Mouse (Mus musculus): ENCODE measurements around the gene Olfr487. TPM values are rescaled to one million over a fixed set of nuclear protein-coding genes. Genes with fewer than 3 reads are reported as not detected.
"Not testable (repeated sequence)": the region's sequence is repeated elsewhere in the genome, so short reads cannot be mapped to it uniquely, and the experiment has no call there.

Gene Olfr487
- not detected in 2 replicates for polyA plus RNA-seq (2014; fragmentation: Nextera tagmentation; extraction: Ambion mirVana)

- ATAC-seq (ENCODE audit: low FRiP score, low TSS enrichment); H3K4me3 ChIP-seq (replicated peaks; ENCODE audit: low read depth, low read length); H3K4me2 ChIP-seq (ENCODE audit: low read length); H3K36me3 ChIP-seq (ENCODE audit: control insufficient read depth, insufficient read depth, low read length); H3K9ac ChIP-seq (replicated peaks; ENCODE audit: low read length); H3K27ac ChIP-seq (replicated peaks; ENCODE audit: low read depth, low read length); DNase-seq; H3K27me3 ChIP-seq (ENCODE audit: control insufficient read depth, insufficient read depth, low read length); H3K4me1 ChIP-seq (ENCODE audit: control insufficient read depth, insufficient read depth, low read length); H3K9me3 ChIP-seq (ENCODE audit: control insufficient read depth, low read length): not testable (repeated sequence)
Observed at GRCm38 (mm10) chr7:108214536-108214935, at the start of gene Olfr487. Olfr487 (minus strand) TSS chr7:108214636.

- ATAC-seq (ENCODE audit: low FRiP score, low TSS enrichment): no peak
- H3K4me2 ChIP-seq (ENCODE audit: low read length): no peak within 1 kb of the TSS
- DNase-seq: no peak
Observed at GRCm38 (mm10) chr7:108258247-108258646, 43.8 kb upstream of the Olfr487 start, which contains the start of gene Olfr488. Olfr488 (minus strand) TSS chr7:108258347.

GRCm38 (mm10) chr7:108233551-108233950, 19.1 kb upstream of the Olfr487 start:
- Histone ChIP-seq H3K4me2 (ENCODE audit: low read length) (no peak overlapping the region), H3K9me3 (ENCODE audit: control insufficient read depth, low read length) (no peaks in the 10 kb centered on the region), H3K27ac (replicated peaks; ENCODE audit: low read depth, low read length) (no peak overlapping the region), H3K9ac (replicated peaks; ENCODE audit: low read length) (no peak overlapping the region), H3K4me1 (ENCODE audit: control insufficient read depth, insufficient read depth, low read length) (no peaks in the 10 kb centered on the region), H3K4me3 (replicated peaks; ENCODE audit: low read depth, low read length) (no peak overlapping the region), H3K27me3 (ENCODE audit: control insufficient read depth, insufficient read depth, low read length) (no peaks in the 10 kb centered on the region), H3K36me3 (ENCODE audit: control insufficient read depth, insufficient read depth, low read length) (no peaks in the 10 kb centered on the region)
- 77% methylated on average over 3 of the region's 3 CpGs for WGBS
- ATAC-seq (ENCODE audit: low FRiP score, low TSS enrichment) (no peak), DNase-seq (no peak)

More at GRCm38 (mm10) chr7:108258247-108258646, 43.8 kb upstream of the Olfr487 start, which contains the start of gene Olfr488:
- Histone ChIP-seq H3K36me3 (ENCODE audit: control insufficient read depth, insufficient read depth, low read length) (no peaks in the 10 kb centered on the region), H3K4me1 (ENCODE audit: control insufficient read depth, insufficient read depth, low read length) (no peaks in the 10 kb centered on the region), H3K27me3 (ENCODE audit: control insufficient read depth, insufficient read depth, low read length) (no peaks in the 10 kb centered on the region), H3K9ac (replicated peaks; ENCODE audit: low read length) (no peak within 1 kb of the TSS), H3K27ac (replicated peaks; ENCODE audit: low read depth, low read length) (no peak within 1 kb of the TSS), H3K9me3 (ENCODE audit: control insufficient read depth, low read length) (no peaks in the 10 kb centered on the region), H3K4me3 (replicated peaks; ENCODE audit: low read depth, low read length) (no peak within 1 kb of the TSS)

- Histone ChIP-seq H3K4me3 (replicated peaks; ENCODE audit: low read depth, low read length) (no peak overlapping the region), H3K27me3 (ENCODE audit: control insufficient read depth, insufficient read depth, low read length) (no peaks in the 10 kb centered on the region), H3K36me3 (ENCODE audit: control insufficient read depth, insufficient read depth, low read length) (no peaks in the 10 kb centered on the region), H3K9me3 (ENCODE audit: control insufficient read depth, low read length) (no peaks in the 10 kb centered on the region), H3K4me1 (ENCODE audit: control insufficient read depth, insufficient read depth, low read length) (no peaks in the 10 kb centered on the region), H3K27ac (replicated peaks; ENCODE audit: low read depth, low read length) (no peak overlapping the region), H3K4me2 (ENCODE audit: low read length) (no peak overlapping the region), H3K9ac (replicated peaks; ENCODE audit: low read length) (no peak overlapping the region)
- ATAC-seq (ENCODE audit: low FRiP score, low TSS enrichment) (no peak), DNase-seq (no peak)
- WGBS: 51% methylated on average over 6 of the region's 6 CpGs
Observed at GRCm38 (mm10) chr7:108196938-108197337, 17.5 kb downstream of the Olfr487 start.

GRCm38 (mm10) chr7:108196337-108196736, 18.1 kb downstream of the Olfr487 start:
- WGBS: 53% methylated on average over 3 of the region's 3 CpGs
- H3K27me3 ChIP-seq (ENCODE audit: control insufficient read depth, insufficient read depth, low read length); H3K27ac ChIP-seq (replicated peaks; ENCODE audit: low read depth, low read length); H3K4me1 ChIP-seq (ENCODE audit: control insufficient read depth, insufficient read depth, low read length); H3K9me3 ChIP-seq (ENCODE audit: control insufficient read depth, low read length); H3K9ac ChIP-seq (replicated peaks; ENCODE audit: low read length); DNase-seq; H3K4me3 ChIP-seq (replicated peaks; ENCODE audit: low read depth, low read length); H3K36me3 ChIP-seq (ENCODE audit: control insufficient read depth, insufficient read depth, low read length); ATAC-seq (ENCODE audit: low FRiP score, low TSS enrichment); H3K4me2 ChIP-seq (ENCODE audit: low read length): not testable (repeated sequence)

- WGBS: 56% methylated on average over 1 of the region's 1 CpGs
- not testable (repeated sequence) for H3K9me3 ChIP-seq (ENCODE audit: control insufficient read depth, low read length); DNase-seq; H3K27me3 ChIP-seq (ENCODE audit: control insufficient read depth, insufficient read depth, low read length); H3K4me2 ChIP-seq (ENCODE audit: low read length); H3K9ac ChIP-seq (replicated peaks; ENCODE audit: low read length); H3K27ac ChIP-seq (replicated peaks; ENCODE audit: low read depth, low read length); ATAC-seq (ENCODE audit: low FRiP score, low TSS enrichment); H3K4me1 ChIP-seq (ENCODE audit: control insufficient read depth, insufficient read depth, low read length); H3K36me3 ChIP-seq (ENCODE audit: control insufficient read depth, insufficient read depth, low read length); H3K4me3 ChIP-seq (replicated peaks; ENCODE audit: low read depth, low read length)
Observed at GRCm38 (mm10) chr7:108192714-108193113, 21.7 kb downstream of the Olfr487 start.

- not testable (repeated sequence) for ATAC-seq (ENCODE audit: low FRiP score, low TSS enrichment); H3K9ac ChIP-seq (replicated peaks; ENCODE audit: low read length)
- 36% methylated on average over 2 of the region's 2 CpGs for WGBS
Observed at GRCm38 (mm10) chr7:108191196-108191595, 23.2 kb downstream of the Olfr487 start.

GRCm38 (mm10) chr7:108185237-108185636, 29.2 kb downstream of the Olfr487 start:
- 90% methylated on average over 2 of the region's 2 CpGs for WGBS
- ATAC-seq (ENCODE audit: low FRiP score, low TSS enrichment): not testable (repeated sequence)

More at GRCm38 (mm10) chr7:108191196-108191595, 23.2 kb downstream of the Olfr487 start:
- H3K27ac ChIP-seq (replicated peaks; ENCODE audit: low read depth, low read length); H3K4me3 ChIP-seq (replicated peaks; ENCODE audit: low read depth, low read length); H3K36me3 ChIP-seq (ENCODE audit: control insufficient read depth, insufficient read depth, low read length); H3K4me2 ChIP-seq (ENCODE audit: low read length); H3K4me1 ChIP-seq (ENCODE audit: control insufficient read depth, insufficient read depth, low read length); H3K27me3 ChIP-seq (ENCODE audit: control insufficient read depth, insufficient read depth, low read length); H3K9me3 ChIP-seq (ENCODE audit: control insufficient read depth, low read length); DNase-seq: not testable (repeated sequence)

GRCm38 (mm10) chr7:108184401-108184800, 30.0 kb downstream of the Olfr487 start:
- 73% methylated on average over 3 of the region's 3 CpGs for WGBS
- H3K4me2 ChIP-seq (ENCODE audit: low read length); H3K9me3 ChIP-seq (ENCODE audit: control insufficient read depth, low read length); H3K9ac ChIP-seq (replicated peaks; ENCODE audit: low read length); H3K36me3 ChIP-seq (ENCODE audit: control insufficient read depth, insufficient read depth, low read length); ATAC-seq (ENCODE audit: low FRiP score, low TSS enrichment); H3K4me3 ChIP-seq (replicated peaks; ENCODE audit: low read depth, low read length); DNase-seq; H3K27ac ChIP-seq (replicated peaks; ENCODE audit: low read depth, low read length); H3K27me3 ChIP-seq (ENCODE audit: control insufficient read depth, insufficient read depth, low read length); H3K4me1 ChIP-seq (ENCODE audit: control insufficient read depth, insufficient read depth, low read length): not testable (repeated sequence)

More at GRCm38 (mm10) chr7:108185237-108185636, 29.2 kb downstream of the Olfr487 start:
- H3K4me3 ChIP-seq (replicated peaks; ENCODE audit: low read depth, low read length); H3K4me2 ChIP-seq (ENCODE audit: low read length); H3K4me1 ChIP-seq (ENCODE audit: control insufficient read depth, insufficient read depth, low read length); DNase-seq; H3K27me3 ChIP-seq (ENCODE audit: control insufficient read depth, insufficient read depth, low read length); H3K9ac ChIP-seq (replicated peaks; ENCODE audit: low read length); H3K36me3 ChIP-seq (ENCODE audit: control insufficient read depth, insufficient read depth, low read length); H3K9me3 ChIP-seq (ENCODE audit: control insufficient read depth, low read length); H3K27ac ChIP-seq (replicated peaks; ENCODE audit: low read depth, low read length): not testable (repeated sequence)
